Mouse (Mus musculus) liver, embryonic 14.5 days (tissue): ENCODE data around the gene Gse1.

Experiments used
- CTCF ChIP-seq: IDR thresholded peaks from 2 replicates; pipeline ENCODE4 v1.5.1; 2016; ENCODE audit warnings: antibody characterized with exemption, low read depth, control low read depth
- EP300 ChIP-seq: IDR thresholded peaks from 2 replicates; pipeline ENCODE4 v1.6.1; 2016; ENCODE audit warnings: antibody characterized with exemption, low read depth

DNA sequence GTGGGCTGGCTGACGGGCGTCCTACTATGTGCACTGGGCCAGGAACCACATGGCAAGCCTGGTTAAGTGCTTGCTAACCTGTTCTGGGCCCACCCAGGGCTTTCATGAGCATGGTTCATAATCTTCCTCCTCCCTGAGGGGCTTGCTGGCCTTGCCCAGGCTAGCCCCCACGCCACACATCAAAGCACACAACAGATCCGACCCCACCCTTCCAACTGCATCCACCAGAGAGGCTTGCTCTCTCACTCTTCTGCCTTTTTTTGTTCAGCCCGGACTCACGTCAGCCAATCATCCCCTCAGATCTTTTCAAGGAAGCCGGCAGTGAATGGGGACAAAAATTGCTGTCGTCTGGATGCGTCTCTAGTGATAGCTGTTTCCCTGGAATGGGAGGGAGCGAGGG is 112.9 kb downstream of the Gse1 start:
- no peak for TF ChIP-seq EP300
- TF ChIP-seq CTCF, result no peak
